Mouse (Mus musculus) megakaryocyte, embryonic 14.5 days (primary cell): ENCODE data around the gene Zdhhc17. TPM values are rescaled to one million over a fixed set of nuclear protein-coding genes. Genes with fewer than 3 reads are reported as not detected.

Source experiments
- H3K27me3 ChIP-seq: replicated peaks from 2 replicates; pipeline ENCODE3; 2012; ENCODE audit warnings: inconsistent platforms
- H3K36me3 ChIP-seq: replicated peaks from 2 replicates; pipeline ENCODE3; 2012; ENCODE audit warnings: low read length, inconsistent platforms, mixed read lengths
- H3K4me1 ChIP-seq: 2 replicates; pipeline ENCODE4 v1.6.1; 2012; ENCODE audit warnings: inconsistent platforms
- H3K4me3 ChIP-seq: replicated peaks from 2 replicates; pipeline ENCODE3; 2012; ENCODE audit warnings: moderate library complexity, mild to moderate bottlenecking, inconsistent platforms
- H3K9me3 ChIP-seq: 2 replicates; pipeline ENCODE4 v1.6.1; 2012; ENCODE audit warnings: inconsistent platforms
- FLI1 ChIP-seq: IDR thresholded peaks from 2 replicates; pipeline ENCODE4 v1.6.1; 2012; ENCODE audit warnings: low read length, inconsistent platforms, mixed read lengths
- GATA1 ChIP-seq: IDR thresholded peaks from 3 replicates; pipeline ENCODE4 v1.6.1; 2012; ENCODE audit warnings: mixed read lengths, low read length, inconsistent platforms, borderline replicate concordance
- polyA plus RNA-seq: library from polyadenylated mRNA; stranded (reverse); fragments of >175 nt; gene quantifications from 2 replicates; pipeline ENCODE4 v1.2.3, GENCODE M21; 2012; ENCODE audit warnings: low replicate concordance; ENCODE audit not compliant: insufficient read depth

Gene Zdhhc17
- polyA plus RNA-seq, 1 experiment: 0.29 TPM

DNA sequence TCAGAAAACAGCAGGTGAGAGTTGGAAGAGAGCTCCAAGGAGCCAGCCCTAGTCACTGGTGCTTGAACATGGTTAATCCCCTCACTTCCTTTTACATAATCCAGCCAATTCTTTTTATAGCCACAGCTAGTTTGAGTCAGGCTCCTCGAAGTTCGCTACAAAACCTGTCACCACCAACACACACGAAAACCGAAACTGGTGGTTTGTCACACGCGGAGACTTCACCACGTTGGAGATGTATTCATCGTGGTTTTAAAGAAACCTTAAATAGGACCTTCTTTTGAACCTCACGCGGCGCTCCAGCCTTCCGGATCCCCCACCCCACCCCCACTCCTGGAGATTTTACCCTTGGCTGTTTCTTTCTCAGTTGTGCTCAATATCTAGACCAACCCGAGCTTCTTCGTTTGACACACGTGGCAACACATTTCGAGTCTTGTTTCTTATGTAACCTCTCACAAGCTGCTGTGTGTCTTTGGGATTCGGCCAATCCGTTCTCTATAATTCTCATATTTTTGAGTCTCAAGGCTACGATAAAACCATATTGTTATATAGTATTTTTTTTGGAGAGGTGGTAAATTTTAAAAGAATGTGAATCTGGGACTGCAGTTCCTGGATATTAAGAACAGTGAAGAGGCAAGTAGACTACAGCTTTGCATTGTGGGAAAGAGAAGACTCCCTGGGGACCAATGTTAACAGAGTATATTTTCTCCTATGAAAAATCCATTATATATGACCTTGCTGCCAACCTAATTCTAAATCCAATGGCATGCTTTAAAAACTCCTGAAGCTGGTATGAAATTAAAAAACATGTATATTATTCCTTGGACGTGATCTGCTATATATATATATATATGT, 21.8 kb upstream of the Zdhhc17 start:
- TF ChIP-seq GATA1 (no peak), FLI1 (no peak)
- H3K4me1 ChIP-seq: peaks cover 24% of the 10 kb centered on the region
- no peaks in the 10 kb centered on the region for H3K27me3 ChIP-seq
- H3K4me3 ChIP-seq: peak overlapping the region; percentile 91
- no peaks in the 10 kb centered on the region for H3K36me3 ChIP-seq
- H3K9me3 ChIP-seq: peaks cover 16% of the 10 kb centered on the region

DNA sequence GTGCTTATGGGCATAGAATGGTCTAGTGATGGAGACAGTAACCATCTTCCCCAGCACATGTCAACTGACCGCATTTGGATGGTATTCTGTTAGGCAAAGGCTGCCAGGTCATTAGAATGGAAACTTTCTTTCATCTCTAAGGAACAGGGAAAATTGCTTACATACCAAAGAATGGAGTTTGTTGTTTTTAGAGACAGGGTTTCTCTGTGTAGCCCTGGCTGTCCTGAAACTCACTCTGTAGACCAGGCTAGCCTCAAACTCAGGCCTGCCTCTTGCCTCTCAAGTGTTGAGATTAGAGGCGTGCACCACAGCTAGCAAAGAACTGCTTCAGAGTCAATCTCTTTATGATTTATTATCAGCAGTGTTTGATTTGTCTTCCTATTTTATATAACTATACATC, 20.9 kb upstream of the Zdhhc17 start:
- TF ChIP-seq GATA1 (no peak), FLI1 (no peak)
- Histone ChIP-seq H3K4me1 (peaks cover 27% of the 10 kb centered on the region), H3K9me3 (peaks cover 19% of the 10 kb centered on the region)

DNA sequence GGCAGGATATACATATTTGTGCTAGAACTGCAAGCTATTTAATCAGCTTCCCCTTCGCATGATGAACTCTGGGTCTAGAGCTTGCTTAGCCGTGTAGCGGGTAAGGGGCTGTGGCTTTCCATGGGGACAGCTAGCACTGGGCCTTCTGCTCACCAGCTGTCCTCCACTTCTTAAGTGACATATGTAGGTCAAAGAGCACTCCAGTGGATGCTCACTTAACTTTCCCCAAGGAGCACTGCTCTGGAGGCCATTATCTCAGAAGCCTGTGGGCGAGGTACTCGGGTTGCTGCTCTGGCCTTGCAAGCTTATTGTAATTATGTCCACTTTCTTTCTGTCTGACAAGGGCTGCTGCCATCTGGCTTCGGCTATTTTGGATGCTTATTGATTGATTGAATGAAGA, 16.2 kb upstream of the Zdhhc17 start:
- no peaks in the 10 kb centered on the region for H3K36me3 ChIP-seq
- H3K4me3 ChIP-seq: no peak overlapping the region
- peaks cover 26% of the 10 kb centered on the region for H3K4me1 ChIP-seq
- H3K27me3 ChIP-seq: peaks cover 3% of the 10 kb centered on the region
- H3K9me3 ChIP-seq: peaks cover 17% of the 10 kb centered on the region; the same call in 1 of the 2 replicates
- no peak for TF ChIP-seq GATA1
- TF ChIP-seq FLI1: no peak

More for the DNA sequence above, 20.9 kb upstream of the Zdhhc17 start:
- H3K27me3 ChIP-seq: no peaks in the 10 kb centered on the region
- H3K36me3 ChIP-seq: no peaks in the 10 kb centered on the region
- no peak overlapping the region for H3K4me3 ChIP-seq

DNA sequence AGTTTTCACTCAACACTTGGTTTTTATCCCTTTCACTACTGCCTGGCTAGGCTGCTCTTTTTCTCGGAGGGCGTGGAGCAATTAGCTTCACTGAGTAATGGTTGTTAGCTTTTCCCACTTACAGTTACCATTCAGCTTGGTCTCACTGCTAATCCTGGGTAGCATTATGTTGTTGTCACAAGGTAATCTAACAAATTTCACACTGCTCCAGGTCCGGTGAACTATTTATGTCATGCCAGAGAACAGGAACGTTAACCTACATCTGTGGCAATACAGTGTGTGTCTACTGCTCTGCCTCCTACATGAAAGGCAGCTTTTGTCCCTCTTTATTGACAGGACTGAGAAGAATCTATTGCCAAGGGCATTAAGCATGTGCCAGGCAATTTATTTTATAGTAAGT, 14.8 kb upstream of the Zdhhc17 start:
- Histone ChIP-seq H3K9me3 (peaks cover 17% of the 10 kb centered on the region; the same call in 1 of the 2 replicates), H3K4me3 (no peak overlapping the region), H3K4me1 (peaks cover 19% of the 10 kb centered on the region), H3K36me3 (no peaks in the 10 kb centered on the region), H3K27me3 (peaks cover 3% of the 10 kb centered on the region)
- TF ChIP-seq FLI1 (no peak), GATA1 (no peak)

DNA sequence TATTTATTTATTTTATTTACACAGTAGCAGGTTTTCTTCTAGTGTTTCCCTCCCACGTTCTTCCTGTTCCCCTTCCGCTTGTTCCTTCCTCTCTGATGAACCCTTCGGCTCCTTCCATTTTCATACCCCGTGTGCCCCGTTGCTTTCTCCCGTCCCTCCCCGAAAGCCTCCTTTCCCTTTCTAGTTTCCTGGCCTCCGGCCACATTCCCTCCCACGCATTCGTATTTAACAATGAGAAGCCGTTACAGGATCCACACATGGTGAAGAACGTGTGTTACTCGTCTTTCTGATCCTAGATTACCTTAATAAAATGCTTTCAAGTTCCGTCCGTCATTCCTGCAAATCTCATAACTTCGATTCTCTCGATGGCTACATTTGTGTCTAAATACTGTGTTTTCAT, 4.5 kb upstream of the Zdhhc17 start:
- H3K27me3 ChIP-seq: peaks cover 3% of the 10 kb centered on the region
- no peak overlapping the region for H3K4me3 ChIP-seq
- H3K9me3 ChIP-seq: peaks cover 25% of the 10 kb centered on the region
- TF ChIP-seq FLI1: no peak
- no peak for TF ChIP-seq GATA1
- H3K36me3 ChIP-seq: no peaks in the 10 kb centered on the region
- H3K4me1 ChIP-seq: peaks cover 9% of the 10 kb centered on the region

DNA sequence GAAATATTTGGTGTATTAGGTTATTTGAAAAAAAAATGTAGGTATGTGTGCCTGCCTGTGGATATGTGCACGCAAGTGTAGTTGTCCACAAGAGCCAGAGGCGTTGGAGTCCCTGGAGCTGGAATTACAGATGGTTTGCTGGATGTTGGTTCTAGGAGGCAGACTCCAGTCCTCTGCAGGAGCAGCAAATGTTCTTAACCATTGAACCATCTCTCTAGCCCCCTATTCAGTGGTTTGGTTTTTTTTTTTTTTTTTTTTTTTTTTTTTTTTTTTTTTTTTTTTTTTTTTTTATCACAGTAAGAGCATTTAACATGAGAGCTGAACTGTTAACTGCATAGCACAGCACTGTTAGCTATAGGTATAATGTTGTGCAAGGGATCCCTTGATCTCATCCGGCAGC, 3.3 kb upstream of the Zdhhc17 start:
- Histone ChIP-seq H3K36me3 (no peaks in the 10 kb centered on the region), H3K4me3 (no peak overlapping the region), H3K9me3 (peaks cover 25% of the 10 kb centered on the region), H3K27me3 (peaks cover 3% of the 10 kb centered on the region), H3K4me1 (peaks cover 10% of the 10 kb centered on the region)
- TF ChIP-seq FLI1 (no peak), GATA1 (no peak)

DNA sequence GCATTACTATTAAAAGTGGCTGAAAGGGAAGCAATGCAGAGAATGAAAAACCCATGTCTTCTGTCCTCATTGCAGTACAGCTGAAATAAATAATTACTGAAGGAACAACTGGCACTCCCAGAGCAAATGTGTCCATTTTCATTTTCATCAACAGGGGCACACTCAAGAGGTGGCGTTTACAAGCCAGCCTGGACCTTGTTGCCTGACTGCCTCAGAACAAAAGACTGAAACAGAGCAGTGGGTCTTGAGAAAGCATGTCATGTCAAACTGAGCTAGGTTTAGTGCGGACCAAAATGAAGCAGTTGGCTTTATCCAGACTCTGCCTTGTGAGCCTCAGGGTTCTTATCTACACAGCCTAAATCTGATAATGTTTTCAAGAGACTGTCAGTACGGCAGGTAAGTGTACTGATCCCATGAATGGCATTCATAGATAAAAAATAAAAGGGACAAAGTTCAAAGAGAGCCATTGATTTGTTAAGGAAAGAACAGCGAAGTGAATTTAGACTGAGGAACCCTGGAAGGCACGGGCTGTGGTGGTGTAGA, 2.6 kb upstream of the Zdhhc17 start:
- peaks cover 23% of the 10 kb centered on the region for H3K9me3 ChIP-seq
- H3K36me3 ChIP-seq: no peaks in the 10 kb centered on the region
- H3K27me3 ChIP-seq: peaks cover 3% of the 10 kb centered on the region
- H3K4me3 ChIP-seq: no peak overlapping the region
- TF ChIP-seq GATA1 (no peak), FLI1 (no peak)
- H3K4me1 ChIP-seq: peaks cover 17% of the 10 kb centered on the region

DNA sequence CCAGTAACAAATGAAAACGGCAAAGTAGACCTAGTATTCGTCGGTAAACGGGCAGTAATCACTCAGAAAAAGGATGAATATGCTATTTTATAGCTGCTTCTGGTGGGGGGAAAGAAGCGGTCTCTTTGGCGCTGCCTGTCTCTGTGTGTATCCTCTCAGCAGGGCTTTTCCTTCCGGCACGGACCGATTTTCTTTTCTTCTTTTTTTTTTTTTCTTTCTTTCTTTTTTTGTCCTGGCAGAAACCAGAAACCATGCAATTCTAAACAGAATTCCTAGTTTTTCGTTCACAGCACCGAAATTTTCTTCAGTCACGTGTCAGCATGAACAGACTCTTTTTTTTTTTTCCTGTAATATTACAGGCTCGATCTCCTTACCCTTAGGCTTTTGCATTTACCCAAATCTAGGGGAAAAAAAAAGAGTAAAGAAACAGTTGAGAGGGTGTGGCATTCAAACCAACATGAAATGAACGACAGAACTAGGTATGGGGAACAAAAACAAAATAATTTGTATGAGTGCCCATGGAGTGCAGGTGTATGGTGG, 1.4 kb upstream of the Zdhhc17 start:
- no peak for TF ChIP-seq GATA1
- TF ChIP-seq FLI1: no peak
- peak overlapping the region; percentile 97 for H3K4me3 ChIP-seq

DNA sequence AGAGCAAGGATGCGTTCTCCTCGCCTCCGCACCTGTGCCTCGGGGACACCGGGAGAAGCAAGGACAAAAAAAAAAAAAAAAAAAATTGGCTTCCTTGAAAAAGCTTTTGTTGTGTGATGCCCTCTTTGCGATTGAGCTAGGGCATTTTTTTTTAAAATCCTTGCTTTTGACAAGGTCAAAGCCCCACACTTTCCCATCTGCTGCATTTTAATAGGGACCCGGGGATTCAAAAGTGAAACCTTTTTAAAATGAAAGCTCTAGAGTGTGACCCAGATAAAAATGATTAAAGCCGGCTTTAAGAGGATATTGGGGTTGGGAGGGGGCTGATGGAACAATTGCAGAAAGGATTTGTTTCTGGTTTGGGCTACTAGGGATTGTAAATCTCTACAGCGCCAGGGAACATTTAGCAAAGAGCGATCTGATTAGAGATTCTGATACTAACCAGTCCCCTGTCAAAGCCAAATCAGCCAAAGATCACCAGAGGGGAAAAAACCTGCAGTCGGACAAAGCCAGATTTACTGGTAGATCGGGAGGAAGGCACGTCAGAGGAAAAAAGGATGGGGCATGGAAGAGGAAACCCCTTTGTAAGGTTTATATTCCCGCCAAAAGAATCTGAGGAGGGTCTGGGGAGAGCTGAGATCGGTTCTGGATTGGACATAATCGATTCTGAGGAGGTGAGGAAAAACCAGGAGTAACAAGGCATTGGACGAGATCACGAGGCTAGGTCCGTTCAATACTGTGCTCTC, 713 bp upstream of the Zdhhc17 start:
- TF ChIP-seq FLI1 (no peak), GATA1 (no peak)
- peak overlapping the region; percentile 97 for H3K4me3 ChIP-seq
- H3K36me3 ChIP-seq: no peaks in the 10 kb centered on the region
- H3K4me1 ChIP-seq: peaks cover 36% of the 10 kb centered on the region
- peaks cover 15% of the 10 kb centered on the region for H3K9me3 ChIP-seq
- peaks cover 3% of the 10 kb centered on the region for H3K27me3 ChIP-seq

More for the DNA sequence above, 1.4 kb upstream of the Zdhhc17 start:
- H3K4me1 ChIP-seq: peaks cover 29% of the 10 kb centered on the region
- peaks cover 3% of the 10 kb centered on the region for H3K27me3 ChIP-seq
- H3K36me3 ChIP-seq: no peaks in the 10 kb centered on the region
- H3K9me3 ChIP-seq: peaks cover 15% of the 10 kb centered on the region

DNA sequence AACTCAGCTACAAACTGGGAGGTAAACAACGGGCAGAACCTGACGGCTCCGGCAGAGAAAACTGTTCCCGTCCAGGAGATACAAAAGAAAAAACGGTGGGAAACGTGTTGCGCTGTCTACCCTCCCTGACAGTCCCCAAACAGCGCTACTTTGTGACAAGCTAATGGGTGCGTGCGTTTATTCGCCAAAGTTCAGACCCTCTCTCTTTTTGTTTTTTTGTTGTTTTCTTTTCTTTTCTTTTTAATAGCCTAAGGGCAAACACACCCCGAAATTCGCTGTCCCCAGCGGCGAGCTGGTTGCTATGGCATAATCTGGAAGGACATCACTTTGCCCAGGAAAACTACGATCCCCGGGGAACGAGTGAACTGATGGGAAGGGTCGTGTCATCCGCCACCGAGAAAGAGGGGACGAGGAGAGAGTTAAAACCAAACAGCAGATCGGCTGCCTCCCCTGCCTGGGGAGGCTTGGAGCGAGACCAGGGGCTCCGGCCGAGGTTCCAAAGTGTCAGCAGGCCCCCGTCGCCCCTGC, 763 bp downstream of the Zdhhc17 start:
- H3K4me3 ChIP-seq: peak overlapping the region; percentile 97
- 0 out of 2 replicates have a peak, but pooled peaks cover 6% of the 10 kb centered on the region for H3K9me3 ChIP-seq
- peaks cover 2% of the 10 kb centered on the region for H3K36me3 ChIP-seq
- peaks cover 3% of the 10 kb centered on the region for H3K27me3 ChIP-seq
- H3K4me1 ChIP-seq: peaks cover 46% of the 10 kb centered on the region
- no peak for TF ChIP-seq FLI1
- no peak for TF ChIP-seq GATA1
